Mouse (Mus musculus) MEL (cell line): ENCODE results near the gene Il10rb. TPM values are rescaled to one million over a fixed set of nuclear protein-coding genes. Genes with fewer than 3 reads are reported as not detected.
A peak's percentile ranks its signal among the peaks of the same experiment; 100 is the strongest.

ENCODE experiments used
- DNase-seq: peaks from one replicate; pipeline ENCODE4 v3.0.0; 2011; ENCODE audit warnings: low read depth, low spot score
- H3K27ac ChIP-seq: 2 replicates; pipeline ENCODE4 v1.5.1; 2012; ENCODE audit warnings: low read depth, mild to moderate bottlenecking, control low read depth, low read length, moderate library complexity; ENCODE audit not compliant: control insufficient read depth
- H3K27me3 ChIP-seq, 2 experiments: fragments of 150-350 bp in 1 of 2; sonication (generic) in 1 of 2; 2 replicates each; pipeline ENCODE4 v1.6.1; 2012; ENCODE audit warnings: low read length in 2 of 2, mild to moderate bottlenecking in 2 of 2, improper control_type of control experiment in 1 of 2, moderate library complexity in 1 of 2; ENCODE audit not compliant: insufficient read depth in 2 of 2, control insufficient read depth in 1 of 2
- H3K36me3 ChIP-seq, 2 experiments: 2 replicates each; pipeline ENCODE4 v1.6.1; 2012 to 2014; ENCODE audit warnings: low read length in 2 of 2, improper control_type of control experiment in 1 of 2, inconsistent platforms in 1 of 2, mild to moderate bottlenecking in 1 of 2; ENCODE audit not compliant: insufficient read depth in 2 of 2, control insufficient read depth in 1 of 2
- H3K4me1 ChIP-seq, 2 experiments: fragments of 150-350 bp in 1 of 2; sonication (generic) in 1 of 2; 2 replicates each; pipeline ENCODE4 v1.6.1; 2012; ENCODE audit warnings: low read length in 2 of 2, improper control_type of control experiment in 1 of 2, mild to moderate bottlenecking in 1 of 2; ENCODE audit not compliant: insufficient read depth in 2 of 2, control insufficient read depth in 1 of 2
- H3K4me3 ChIP-seq, 2 experiments: fragments of 150-350 bp in 1 of 2; sonication (generic) in 1 of 2; 2 replicates each; pipeline ENCODE4 v1.5.1; 2012; ENCODE audit warnings: low read depth in 2 of 2, low read length in 2 of 2, mild to moderate bottlenecking in 2 of 2, moderate library complexity in 2 of 2, control low read depth in 1 of 2, improper control_type of control experiment in 1 of 2; ENCODE audit not compliant: control insufficient read depth in 1 of 2, insufficient read depth in 1 of 2
- H3K79me2 ChIP-seq: 2 replicates; pipeline ENCODE4 v1.6.1; 2012; ENCODE audit warnings: mild to moderate bottlenecking, low read length, moderate library complexity; ENCODE audit not compliant: control insufficient read depth, poor library complexity, insufficient read depth
- H3K9ac ChIP-seq: 2 replicates; pipeline ENCODE4 v1.6.1; 2012; ENCODE audit warnings: low read depth, mild to moderate bottlenecking, control low read depth, low read length, moderate library complexity; ENCODE audit not compliant: control insufficient read depth, poor library complexity, severe bottlenecking
- H3K9me3 ChIP-seq: fragments of 150-350 bp; sonication (generic); replicated peaks from 2 replicates; pipeline ENCODE4 v1.6.1; 2012; ENCODE audit warnings: mild to moderate bottlenecking, low read length, improper control_type of control experiment, moderate library complexity; ENCODE audit not compliant: insufficient read depth
- BHLHE40 ChIP-seq: IDR thresholded peaks from 2 replicates; pipeline ENCODE4 v1.6.1; 2012; ENCODE audit warnings: low read depth, mild to moderate bottlenecking, inconsistent platforms, low read length, improper control_type of control experiment, borderline replicate concordance
- CHD1 ChIP-seq: IDR thresholded peaks from 2 replicates; pipeline ENCODE4 v1.6.1; 2012; ENCODE audit warnings: low read depth, mild to moderate bottlenecking, inconsistent platforms, low read length, improper control_type of control experiment
- CHD2 ChIP-seq: IDR thresholded peaks from 2 replicates; pipeline ENCODE4 v1.6.1; 2011; ENCODE audit warnings: low read length, improper control_type of control experiment
- CTCF ChIP-seq, 3 experiments: IDR thresholded peaks in 2 of 3; conservative IDR thresholded peaks in 1 of 3; 2 replicates each; pipeline ENCODE4 v1.5.1; 2011 to 2012; ENCODE audit warnings: low read length in 3 of 3, low read depth in 2 of 3, mild to moderate bottlenecking in 2 of 3, improper control_type of control experiment in 1 of 3, inconsistent platforms in 1 of 3, mixed read lengths in 1 of 3, moderate library complexity in 1 of 3; ENCODE audit not compliant: control insufficient read depth in 1 of 3, insufficient read depth in 1 of 3, poor library complexity in 1 of 3, severe bottlenecking in 1 of 3
- E2F4 ChIP-seq: IDR thresholded peaks from 2 replicates; pipeline ENCODE4 v1.6.1; 2011; ENCODE audit warnings: low read depth, low read length, improper control_type of control experiment, borderline replicate concordance
- EP300 ChIP-seq, 2 experiments: IDR thresholded peaks; 2 replicates each; pipeline ENCODE4 v1.6.1; 2011; ENCODE audit warnings: improper control_type of control experiment in 2 of 2, low read length in 2 of 2, low read depth in 1 of 2, mild to moderate bottlenecking in 1 of 2
- ETS1 ChIP-seq: IDR thresholded peaks from 2 replicates; pipeline ENCODE4 v1.6.1; 2012; ENCODE audit warnings: low read depth, mild to moderate bottlenecking, inconsistent platforms, low read length, improper control_type of control experiment, moderate library complexity
- GATA1 ChIP-seq: IDR thresholded peaks from 2 replicates; pipeline ENCODE4 v1.6.1; 2011; ENCODE audit warnings: low read depth, low read length, improper control_type of control experiment
- HCFC1 ChIP-seq: IDR thresholded peaks from 2 replicates; pipeline ENCODE4 v1.6.1; 2012; ENCODE audit warnings: low read depth, mild to moderate bottlenecking, inconsistent platforms, low read length, improper control_type of control experiment, moderate library complexity
- JUND ChIP-seq: IDR thresholded peaks from 2 replicates; pipeline ENCODE4 v1.6.1; 2011; ENCODE audit warnings: low read depth, mild to moderate bottlenecking, improper control_type of control experiment, low read length
- KAT2A ChIP-seq: conservative IDR thresholded peaks from 2 replicates; pipeline ENCODE4 v1.6.1; 2012; ENCODE audit warnings: low read depth, low read length, improper control_type of control experiment, inconsistent platforms
- MAFK ChIP-seq: IDR thresholded peaks from 2 replicates; pipeline ENCODE4 v1.6.1; 2011; ENCODE audit warnings: low read depth, mild to moderate bottlenecking, low read length, improper control_type of control experiment, borderline replicate concordance
- MAZ ChIP-seq: IDR thresholded peaks from 2 replicates; pipeline ENCODE4 v1.6.1; 2012; ENCODE audit warnings: low read depth, mild to moderate bottlenecking, inconsistent platforms, low read length, improper control_type of control experiment
- MEF2A ChIP-seq: IDR thresholded peaks from 2 replicates; pipeline ENCODE4 v1.6.1; 2014; ENCODE audit warnings: low read depth, mild to moderate bottlenecking, inconsistent platforms, low read length, improper control_type of control experiment; ENCODE audit not compliant: poor library complexity, insufficient replicate concordance, severe bottlenecking; ENCODE audit errors: extremely low read depth
- MXI1 ChIP-seq: IDR thresholded peaks from 2 replicates; pipeline ENCODE4 v1.6.1; 2011; ENCODE audit warnings: mild to moderate bottlenecking, low read depth, low read length, improper control_type of control experiment
- MYB ChIP-seq: IDR thresholded peaks from 2 replicates; pipeline ENCODE4 v1.6.1; 2011; ENCODE audit warnings: mild to moderate bottlenecking, low read depth, low read length, improper control_type of control experiment
- MYC ChIP-seq: IDR thresholded peaks from 2 replicates; pipeline ENCODE4 v1.6.1; 2011; ENCODE audit warnings: low read depth, mild to moderate bottlenecking, low read length, improper control_type of control experiment, moderate library complexity
- NELFE ChIP-seq: IDR thresholded peaks from 2 replicates; pipeline ENCODE4 v1.6.1; 2011; ENCODE audit warnings: low read depth, low read length, improper control_type of control experiment
- NRF1 ChIP-seq: IDR thresholded peaks from 2 replicates; pipeline ENCODE4 v1.6.1; 2014; ENCODE audit warnings: low read depth, mild to moderate bottlenecking, inconsistent platforms, low read length, improper control_type of control experiment, moderate library complexity; ENCODE audit not compliant: poor library complexity, insufficient read depth, severe bottlenecking
- POLR2AphosphoS2 ChIP-seq: IDR thresholded peaks from 2 replicates; pipeline ENCODE4 v1.6.1; 2011; ENCODE audit warnings: low read length, improper control_type of control experiment
- POLR2AphosphoS5 ChIP-seq: IDR thresholded peaks from 2 replicates; pipeline ENCODE4 v1.6.1; 2012; ENCODE audit warnings: low read depth, borderline replicate concordance, mild to moderate bottlenecking, inconsistent platforms, low read length, moderate library complexity, mixed read lengths
- RAD21 ChIP-seq: IDR thresholded peaks from 2 replicates; pipeline ENCODE4 v1.6.1; 2011; ENCODE audit warnings: mild to moderate bottlenecking, low read depth, low read length, improper control_type of control experiment
- RCOR1 ChIP-seq: IDR thresholded peaks from 2 replicates; pipeline ENCODE4 v1.6.1; 2012; ENCODE audit warnings: low read depth, mild to moderate bottlenecking, inconsistent platforms, low read length, improper control_type of control experiment
- SIN3A ChIP-seq: IDR thresholded peaks from 2 replicates; pipeline ENCODE4 v1.6.1; 2012; ENCODE audit warnings: low read length, improper control_type of control experiment, inconsistent platforms
- SMC3 ChIP-seq: IDR thresholded peaks from 2 replicates; pipeline ENCODE4 v1.6.1; 2011; ENCODE audit warnings: low read depth, low read length, improper control_type of control experiment
- TBP ChIP-seq: IDR thresholded peaks from 2 replicates; pipeline ENCODE4 v1.8.0; 2011; ENCODE audit warnings: low read depth, low read length, improper control_type of control experiment
- TCF12 ChIP-seq: IDR thresholded peaks from 2 replicates; pipeline ENCODE4 v1.6.1; 2014; ENCODE audit warnings: low read depth, mild to moderate bottlenecking, inconsistent platforms, low read length, improper control_type of control experiment, moderate library complexity
- UBTF ChIP-seq: IDR thresholded peaks from 2 replicates; pipeline ENCODE4 v1.6.1; 2012; ENCODE audit warnings: low read depth, mild to moderate bottlenecking, inconsistent platforms, low read length, improper control_type of control experiment, moderate library complexity, borderline replicate concordance; ENCODE audit not compliant: insufficient read depth
- USF1 ChIP-seq: IDR thresholded peaks from 2 replicates; pipeline ENCODE4 v1.6.1; 2014; ENCODE audit warnings: low read depth, mild to moderate bottlenecking, inconsistent platforms, low read length, improper control_type of control experiment, moderate library complexity
- USF2 ChIP-seq, 2 experiments: IDR thresholded peaks; 2 replicates each; pipeline ENCODE4 v1.6.1; 2011 to 2012; ENCODE audit warnings: improper control_type of control experiment in 2 of 2, low read length in 2 of 2, borderline replicate concordance in 1 of 2, inconsistent platforms in 1 of 2, low read depth in 1 of 2, mild to moderate bottlenecking in 1 of 2; ENCODE audit not compliant: insufficient read depth in 1 of 2
- ZC3H11A ChIP-seq: IDR thresholded peaks from 2 replicates; pipeline ENCODE4 v1.6.1; 2012; ENCODE audit warnings: low read depth, mild to moderate bottlenecking, inconsistent platforms, low read length, improper control_type of control experiment
- ZKSCAN1 ChIP-seq: IDR thresholded peaks from 2 replicates; pipeline ENCODE4 v1.6.1; 2012; ENCODE audit warnings: low read depth, mild to moderate bottlenecking, inconsistent platforms, low read length, improper control_type of control experiment, moderate library complexity
- ZMIZ1 ChIP-seq: IDR thresholded peaks from 2 replicates; pipeline ENCODE4 v1.6.1; 2012; ENCODE audit warnings: low read depth, mild to moderate bottlenecking, inconsistent platforms, low read length, improper control_type of control experiment, moderate library complexity
- ZNF384 ChIP-seq: IDR thresholded peaks from 2 replicates; pipeline ENCODE4 v1.6.1; 2012; ENCODE audit warnings: low read depth, mild to moderate bottlenecking, inconsistent platforms, low read length, improper control_type of control experiment
- polyA plus RNA-seq, 2 experiments: library from polyadenylated mRNA; stranded (reverse) in 1 of 2; unstranded in 1 of 2; fragments of >175 nt in 1 of 2; fragments of >200 nt in 1 of 2; gene quantifications; 2 replicates each; pipeline versions ENCODE4 v1.2.1 to v1.2.4; 2012; ENCODE audit warnings: low replicate concordance in 2 of 2, low read depth in 1 of 2; ENCODE audit not compliant: insufficient read length in 2 of 2, insufficient read depth in 1 of 2, missing spikeins in 1 of 2
- total RNA-seq: library from RNA; depleted of rRNA; stranded (reverse); fragments of 300-350 nt; gene quantifications from 2 replicates; pipeline ENCODE4 v1.2.3, GENCODE M21; 2012

Gene Il10rb
- total and polyA plus RNA-seq, 3 experiments = 4.7 to 14.6 TPM; not detected in 1

GRCm38 (mm10) chr16:91372577-91373472 is 33.1 kb upstream of the Il10rb start, which contains the start of gene Ifnar2:
TSS of gene Ifnar2 (plus strand) at chr16:91372783.
- Histone ChIP-seq H3K9me3 (no peaks in the 10 kb centered on the region), H3K79me2 (peaks cover 23% of the 10 kb centered on the region), H3K36me3 (peaks cover 0 to 12% of the 10 kb centered on the region in 2 experiments; a peak in 2 of 4 replicates), H3K27me3 (no peaks in the 10 kb centered on the region), H3K9ac (peak within 1 kb of the TSS; percentile 93), H3K27ac (peak within 1 kb of the TSS; percentile 84), H3K4me1 (peaks cover 10% of the 10 kb centered on the region in 2 experiments), H3K4me3 (peak within 1 kb of the TSS; percentile 90 to 93)
- peak; percentile 89 for DNase-seq
- no peak for TF ChIP-seq NRF1
- no peak for TF ChIP-seq CHD2
- no peak for TF ChIP-seq MAFK
- no peak for TF ChIP-seq JUND
- TF ChIP-seq CHD1 = no peak
- TF ChIP-seq USF1 = no peak
- no peak for TF ChIP-seq ZKSCAN1
- no peak for TF ChIP-seq GATA1
- peak; percentile 41 for TF ChIP-seq TCF12
- TF ChIP-seq MYC = peak; percentile 82; the same call in 1 of the 2 replicates
- TF ChIP-seq MAZ = peak; percentile 67; the same call in 1 of the 2 replicates
- TF ChIP-seq KAT2A = no peak
- TF ChIP-seq MEF2A = no peak
- no peak for TF ChIP-seq BHLHE40
- TF ChIP-seq EP300 (IDR thresholded peaks at IDR 0.05; ENCODE audit: low read depth in 1 of 2, low read length in 2 of 2) = 0 out of 4 replicates have a peak, but pooled peaks of 1 of the 2 experiments have one; percentile 16
- no peak for TF ChIP-seq E2F4
- peak; percentile 42; the same call in 1 of the 2 replicates for TF ChIP-seq ETS1
- no peak for TF ChIP-seq RAD21
- no peak for TF ChIP-seq POLR2AphosphoS5
- TF ChIP-seq ZC3H11A = no peak
- no peak for TF ChIP-seq CTCF (IDR thresholded peaks at IDR 0.05 in 2 of 3, conservative IDR thresholded peaks at IDR 0.05 in 1 of 3; ENCODE audit: control insufficient read depth in 1 of 3, insufficient read depth in 1 of 3, low read depth in 2 of 3, low read length in 3 of 3, poor library complexity in 1 of 3, severe bottlenecking in 1 of 3)
- TF ChIP-seq TBP = peak; percentile 57
- TF ChIP-seq ZMIZ1 = peak; percentile 32; the same call in 1 of the 2 replicates
- TF ChIP-seq NELFE = peak; percentile 70
- no peak for TF ChIP-seq UBTF
- no peak for TF ChIP-seq ZNF384
- peak; percentile 68 for TF ChIP-seq SIN3A
- peak; percentile 68 for TF ChIP-seq POLR2AphosphoS2
- peak; percentile 53; the same call in 1 of the 2 replicates for TF ChIP-seq HCFC1
- no peak for TF ChIP-seq MYB
- no peak; the same call in 1 of the 2 replicates for TF ChIP-seq SMC3
- 0 out of 2 replicates have a peak, but pooled peaks have one; percentile 11 for TF ChIP-seq RCOR1
- TF ChIP-seq USF2 (IDR thresholded peaks at IDR 0.05; ENCODE audit: borderline replicate concordance in 1 of 2, insufficient read depth in 1 of 2, low read depth in 1 of 2, low read length in 2 of 2) = no peak
- TF ChIP-seq MXI1 = peak; percentile 38; the same call in 1 of the 2 replicates
